Mouse (Mus musculus) bone marrow, adult 2 months (tissue): ENCODE data around the gene Morn3. TPM values are rescaled to one million over a fixed set of nuclear protein-coding genes. Genes with fewer than 3 reads are reported as not detected.
A peak's percentile ranks its signal among the peaks of the same experiment; 100 is the strongest.

ENCODE experiments used
- H3K27ac ChIP-seq: fragments of 200-500 bp; 2 replicates; pipeline ENCODE4 v1.5.1; 2012; ENCODE audit warnings: low read depth, mild to moderate bottlenecking, control low read depth, inconsistent platforms, low read length; ENCODE audit not compliant: control insufficient read depth, poor library complexity, insufficient read depth
- H3K4me1 ChIP-seq: fragments of 200-500 bp; 2 replicates; pipeline ENCODE4 v1.6.1; 2011; ENCODE audit warnings: low read length; ENCODE audit not compliant: control insufficient read depth, insufficient read depth
- H3K4me3 ChIP-seq: fragments of 200-500 bp; replicated peaks from 2 replicates; pipeline ENCODE3; 2011; ENCODE audit warnings: mild to moderate bottlenecking, low read depth, low read length, control low read depth; ENCODE audit not compliant: control insufficient read depth
- CTCF ChIP-seq: fragments of 200-500 bp; IDR thresholded peaks from 2 replicates; pipeline ENCODE4 v1.5.1; 2011; ENCODE audit warnings: low read length, control low read depth; ENCODE audit not compliant: control insufficient read depth, insufficient read depth
- POLR2A ChIP-seq: fragments of 200-500 bp; IDR thresholded peaks from 2 replicates; pipeline ENCODE4 v1.6.1; 2011; ENCODE audit warnings: low read depth, mild to moderate bottlenecking, control low read depth, low read length, borderline replicate concordance; ENCODE audit not compliant: control insufficient read depth
- WGBS: fragments of 180-500 bp; shearing (Covaris S2); methylation state at CpG from one replicate; pipeline ENCODE4 v1.1.7; 2018; 5-methylcytosine and 5-hydroxymethylcytosine counted together
- polyA plus RNA-seq: library from polyadenylated mRNA; stranded (reverse); fragments of >200 nt; gene quantifications from 2 replicates; pipeline ENCODE4 v1.2.4, GENCODE M21; 2011; ENCODE audit warnings: low replicate concordance; ENCODE audit not compliant: missing spikeins, insufficient read depth, insufficient read length

Morn3 gene
- polyA plus RNA-seq, 1 experiment, result 5.3 TPM

DNA sequence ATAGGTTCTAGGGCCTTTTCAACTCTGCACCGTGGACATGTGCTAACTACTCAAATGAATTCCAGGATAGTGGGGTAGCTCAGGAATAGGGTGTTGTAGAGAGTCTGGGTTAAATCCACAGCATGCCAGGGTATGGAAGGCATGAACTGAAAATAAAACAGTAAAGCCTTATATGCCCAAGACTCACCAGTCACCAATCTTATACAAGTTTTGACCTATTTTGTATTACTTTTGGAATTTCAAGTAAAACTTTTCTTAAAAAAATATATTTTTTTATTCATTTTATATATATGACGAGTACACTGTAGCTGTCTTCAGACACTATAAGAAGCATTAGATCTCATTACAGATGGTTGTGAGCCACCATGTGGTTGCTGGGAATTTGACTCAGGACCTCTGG, 53.0 kb downstream of the Morn3 start:
- TF ChIP-seq POLR2A, result no peak
- no peak for TF ChIP-seq CTCF
- Histone ChIP-seq H3K4me1 (peaks cover 2% of the 10 kb centered on the region; the same call in 1 of the 2 replicates), H3K27ac (no peak overlapping the region), H3K4me3 (no peak overlapping the region)
- 70% methylated on average over 2 of the region's 2 CpGs for WGBS

GRCm38 (mm10) chr5:122991350-122992004, 55.3 kb downstream of the Morn3 start:
- TF ChIP-seq CTCF (no peak), POLR2A (no peak)
- no peak overlapping the region for H3K4me3 ChIP-seq
- H3K4me1 ChIP-seq, result no peaks in the 10 kb centered on the region; the same call in 1 of the 2 replicates
- no peak overlapping the region for H3K27ac ChIP-seq
- WGBS, result 49% methylated on average over 5 of the region's 5 CpGs

DNA sequence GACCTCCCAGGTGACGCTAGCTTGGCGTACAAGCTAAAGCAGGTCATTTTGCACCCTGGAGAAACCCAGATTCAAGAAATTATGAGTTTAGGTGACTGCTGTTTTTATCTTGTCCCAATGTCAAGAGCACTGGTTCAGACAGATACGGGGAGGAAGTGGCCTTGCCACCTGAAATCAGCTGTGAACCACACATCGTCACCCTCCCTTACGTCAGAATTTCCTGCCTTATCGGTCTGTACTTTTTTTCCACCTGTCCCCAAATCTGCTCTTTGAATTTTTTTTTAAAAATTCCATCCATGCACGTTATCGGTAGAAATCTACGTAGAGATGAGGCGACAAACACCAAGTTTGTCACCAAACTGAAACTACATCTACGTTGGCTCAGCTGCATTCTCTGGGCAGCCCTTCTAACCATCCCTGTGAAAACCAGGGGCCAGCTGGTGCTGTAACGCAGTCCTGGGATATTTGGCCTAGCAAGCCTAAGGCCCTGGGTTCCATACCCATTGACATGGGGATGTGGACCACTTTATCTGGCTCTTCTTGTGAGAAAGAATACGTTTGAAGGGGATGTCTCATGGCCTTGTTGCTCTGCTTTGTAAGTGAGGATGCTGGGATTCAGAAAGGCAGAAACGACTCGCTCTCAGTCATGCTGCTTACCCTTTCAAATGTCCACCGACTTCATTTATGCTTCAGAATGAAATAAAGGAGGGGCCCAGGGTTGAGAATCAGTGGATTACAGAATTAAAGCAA, 56.2 kb downstream of the Morn3 start:
- H3K27ac ChIP-seq, result peak overlapping the region; percentile 54; the same call in 1 of the 2 replicates
- WGBS, result 22% methylated on average over 16 of the region's 16 CpGs
- no peak overlapping the region for H3K4me3 ChIP-seq
- H3K4me1 ChIP-seq, result no peaks in the 10 kb centered on the region; the same call in 1 of the 2 replicates
- TF ChIP-seq CTCF, result no peak
- no peak for TF ChIP-seq POLR2A

DNA sequence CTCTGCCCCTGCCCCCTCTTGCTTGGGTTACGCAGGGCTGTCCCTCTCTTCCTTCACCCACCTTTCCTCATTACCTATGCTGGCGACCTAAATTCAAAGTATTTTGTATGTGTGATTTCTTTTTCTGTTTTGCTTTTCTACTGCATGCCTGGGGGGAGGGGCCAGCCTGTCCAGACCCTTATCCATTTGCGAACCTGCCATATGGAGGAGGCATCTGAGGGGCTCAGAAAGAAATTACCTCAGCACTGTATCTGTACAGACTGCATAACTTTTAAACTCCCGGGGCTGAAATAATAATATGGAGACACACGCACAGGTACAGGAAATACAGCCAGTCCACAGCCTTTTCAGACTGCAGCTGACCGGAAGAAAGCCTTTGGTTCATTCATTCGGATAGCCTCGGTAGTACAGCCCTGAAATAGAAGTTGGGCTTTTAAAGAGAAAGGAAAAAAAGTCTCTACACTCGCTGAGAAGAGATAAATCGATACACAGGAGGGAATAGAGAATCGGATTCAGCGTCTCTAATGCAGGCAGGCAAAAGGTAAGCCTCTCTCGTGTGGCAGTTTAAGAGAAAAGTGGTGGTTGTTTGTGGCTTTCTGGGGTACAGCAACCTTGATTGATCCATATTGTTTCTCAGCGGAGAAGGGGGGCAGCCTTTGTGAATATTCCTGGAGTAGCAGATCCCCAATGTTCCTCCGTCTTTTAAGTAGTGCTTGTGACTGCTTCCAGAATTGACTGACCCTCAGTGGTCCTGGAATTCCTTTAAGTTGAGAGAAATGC, 57.1 kb downstream of the Morn3 start, which contains the start of gene Kdm2b:
TSS of gene Kdm2b (minus strand) at position 273 of the 780 bp plus-strand sequence.
- Histone ChIP-seq H3K4me1 (no peaks in the 10 kb centered on the region; the same call in 1 of the 2 replicates), H3K4me3 (peak within 1 kb of the TSS; percentile 58), H3K27ac (peak within 1 kb of the TSS; percentile 57)
- TF ChIP-seq POLR2A (no peak), CTCF (no peak)
- WGBS, result 9% methylated on average over 15 of the region's 15 CpGs

GRCm38 (mm10) chr5:122989001-122989525, 57.8 kb downstream of the Morn3 start:
- peak overlapping the region; percentile 57 for H3K27ac ChIP-seq
- H3K4me1 ChIP-seq, result no peaks in the 10 kb centered on the region; the same call in 1 of the 2 replicates
- under 1% methylated on average over 39 of the region's 39 CpGs for WGBS
- TF ChIP-seq POLR2A (peak; percentile 39; the same call in 1 of the 2 replicates), CTCF (no peak)
- H3K4me3 ChIP-seq, result peak overlapping the region; percentile 58

GRCm38 (mm10) chr5:122988021-122988751, 58.6 kb downstream of the Morn3 start:
- TF ChIP-seq CTCF (no peak), POLR2A (no peak)
- WGBS, result under 1% methylated on average over 41 of the region's 41 CpGs
- peak overlapping the region; percentile 55 for H3K4me3 ChIP-seq
- no peaks in the 10 kb centered on the region; the same call in 1 of the 2 replicates for H3K4me1 ChIP-seq
- no peak overlapping the region; the same call in 1 of the 2 replicates for H3K27ac ChIP-seq

GRCm38 (mm10) chr5:122987211-122988020, 59.4 kb downstream of the Morn3 start:
- Histone ChIP-seq H3K4me1 (no peaks in the 10 kb centered on the region; the same call in 1 of the 2 replicates), H3K27ac (no peak overlapping the region), H3K4me3 (peak overlapping the region; percentile 55)
- TF ChIP-seq POLR2A (no peak), CTCF (no peak)
- WGBS, result 8% methylated on average over 39 of the region's 39 CpGs
